Mouse (Mus musculus): ENCODE measurements around the gene Vangl2.
A peak's percentile ranks its signal among the peaks of the same experiment; 100 is the strongest.

The Vangl2 gene

GRCm38 (mm10) chr1:172028394-172029275, at the start of gene Vangl2:
Gene Vangl2, minus strand, starts transcription at chr1:172028444.
- DNase-seq (ENCODE audit: low spot score in 2 of 2) = no peak

- no peak for DNase-seq (ENCODE audit: low spot score in 2 of 2)
Measured at GRCm38 (mm10) chr1:172077981-172078380, 49.7 kb upstream of the Vangl2 start.

- DNase-seq (ENCODE audit: low spot score in 2 of 2) = no peak
Measured at GRCm38 (mm10) chr1:172072604-172073003, 44.4 kb upstream of the Vangl2 start.

GRCm38 (mm10) chr1:172071556-172071955, 43.3 kb upstream of the Vangl2 start:
- no peak for DNase-seq (ENCODE audit: low spot score in 2 of 2)

- DNase-seq (ENCODE audit: low spot score in 2 of 2) = no peak
Measured at GRCm38 (mm10) chr1:172070227-172070626, 42.0 kb upstream of the Vangl2 start.

GRCm38 (mm10) chr1:172064613-172065141, 36.4 kb upstream of the Vangl2 start:
- no peak for DNase-seq (ENCODE audit: low spot score in 2 of 2)

GRCm38 (mm10) chr1:172063291-172064023, 35.2 kb upstream of the Vangl2 start:
- no peak for DNase-seq (ENCODE audit: low spot score in 2 of 2)

- no peak for DNase-seq (ENCODE audit: low spot score in 2 of 2)
Measured at GRCm38 (mm10) chr1:172062101-172062500, 33.9 kb upstream of the Vangl2 start.

GRCm38 (mm10) chr1:172061217-172061616, 33.0 kb upstream of the Vangl2 start:
- DNase-seq (ENCODE audit: low spot score in 2 of 2) = no peak

GRCm38 (mm10) chr1:172060659-172061058, 32.4 kb upstream of the Vangl2 start:
- DNase-seq (ENCODE audit: low spot score in 2 of 2) = no peak

GRCm38 (mm10) chr1:172058874-172059273, 30.6 kb upstream of the Vangl2 start:
- DNase-seq (ENCODE audit: low spot score in 2 of 2) = no peak

GRCm38 (mm10) chr1:172058321-172058720, 30.1 kb upstream of the Vangl2 start:
- no peak for DNase-seq (ENCODE audit: low spot score in 2 of 2)

GRCm38 (mm10) chr1:172057491-172057921, 29.3 kb upstream of the Vangl2 start, which contains the start of gene Nhlh1:
Gene Nhlh1, minus strand, starts transcription at chr1:172057573.
- DNase-seq (ENCODE audit: low spot score in 2 of 2) = no peak

GRCm38 (mm10) chr1:172056251-172056650, 28.0 kb upstream of the Vangl2 start:
- DNase-seq (ENCODE audit: low spot score in 2 of 2) = no peak

- DNase-seq (ENCODE audit: low spot score in 2 of 2) = no peak
Measured at GRCm38 (mm10) chr1:172053541-172054440, 25.5 kb upstream of the Vangl2 start.

GRCm38 (mm10) chr1:172052766-172053279, 24.6 kb upstream of the Vangl2 start:
- no peak for DNase-seq (ENCODE audit: low spot score in 2 of 2)

GRCm38 (mm10) chr1:172049131-172049782, 21.0 kb upstream of the Vangl2 start:
- DNase-seq (ENCODE audit: low spot score in 2 of 2) = no peak

GRCm38 (mm10) chr1:172048241-172048734, 20.0 kb upstream of the Vangl2 start:
- no peak for DNase-seq (ENCODE audit: low spot score in 2 of 2)

- DNase-seq (ENCODE audit: low spot score in 2 of 2) = peak in 1 of 2 experiments; percentile 62
Measured at GRCm38 (mm10) chr1:172046938-172047337, 18.7 kb upstream of the Vangl2 start.

- no peak for DNase-seq (ENCODE audit: low spot score in 2 of 2)
Measured at GRCm38 (mm10) chr1:172046410-172046809, 18.2 kb upstream of the Vangl2 start.

Measured in urinary bladder, postnatal 36 days (tissue).